Mouse (Mus musculus): ENCODE measurements around the gene Uba7.

Uba7 gene

DNA sequence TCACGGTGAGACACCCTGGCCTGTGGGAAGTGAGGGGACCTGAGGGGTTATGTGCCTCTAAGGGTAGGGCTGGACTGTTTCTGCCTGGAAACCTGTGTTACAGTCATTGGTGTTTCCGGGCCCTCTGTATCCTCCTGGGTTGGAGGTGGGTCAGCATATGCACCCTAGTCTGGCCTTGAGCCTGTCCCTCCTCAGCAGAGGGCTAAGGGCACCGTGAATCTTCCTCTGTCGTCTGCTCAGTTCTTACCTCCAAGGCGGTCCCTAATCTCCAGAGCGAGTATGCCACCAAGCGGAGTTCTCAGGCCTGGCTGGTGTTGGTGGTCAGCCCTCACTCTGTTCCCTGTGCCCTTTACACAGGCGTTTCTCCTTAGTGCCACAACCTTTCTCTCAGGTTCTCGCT lies 12.4 kb upstream of the Uba7 start:
- no peak for DNase-seq

DNA sequence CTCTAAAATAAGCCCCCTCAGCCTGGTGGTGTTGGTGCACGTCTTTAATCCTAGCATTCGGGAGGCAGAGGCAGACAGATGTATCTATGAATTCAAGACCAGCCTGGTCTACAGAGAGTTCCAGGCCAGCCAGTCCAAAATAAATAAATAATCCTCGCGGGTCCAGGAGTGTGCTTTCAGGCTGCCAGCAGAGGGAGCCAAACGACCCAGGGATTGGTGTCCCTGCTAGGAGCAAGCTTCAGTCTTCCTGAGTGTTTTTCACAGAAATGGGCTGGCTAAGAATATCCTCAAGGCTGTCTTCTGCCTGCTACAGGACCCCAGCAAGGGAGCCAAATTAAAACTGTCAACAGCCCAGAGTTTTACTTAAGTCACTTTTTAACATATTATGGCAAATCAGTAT lies 11.6 kb upstream of the Uba7 start:
- peak; percentile 89 for DNase-seq

DNA sequence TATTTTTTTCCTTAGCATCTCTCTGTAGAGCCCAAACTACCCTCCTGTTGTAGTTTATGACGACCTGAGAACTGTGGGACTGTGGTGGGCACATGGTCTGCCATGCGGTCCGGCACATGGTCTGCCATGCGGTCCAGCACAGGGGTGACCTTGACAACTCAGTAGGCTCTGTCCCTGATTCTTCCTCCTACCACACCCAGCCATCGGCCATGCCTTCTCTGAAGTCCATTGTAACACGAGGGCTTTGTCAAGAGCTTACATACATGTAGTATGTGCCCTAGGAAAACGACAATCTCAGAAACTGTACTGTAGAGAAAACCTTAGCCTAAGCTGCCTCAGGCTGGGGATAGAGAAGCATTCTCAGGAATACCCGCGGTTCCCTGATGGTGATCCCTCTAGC lies 10.6 kb upstream of the Uba7 start:
- no peak for DNase-seq

DNA sequence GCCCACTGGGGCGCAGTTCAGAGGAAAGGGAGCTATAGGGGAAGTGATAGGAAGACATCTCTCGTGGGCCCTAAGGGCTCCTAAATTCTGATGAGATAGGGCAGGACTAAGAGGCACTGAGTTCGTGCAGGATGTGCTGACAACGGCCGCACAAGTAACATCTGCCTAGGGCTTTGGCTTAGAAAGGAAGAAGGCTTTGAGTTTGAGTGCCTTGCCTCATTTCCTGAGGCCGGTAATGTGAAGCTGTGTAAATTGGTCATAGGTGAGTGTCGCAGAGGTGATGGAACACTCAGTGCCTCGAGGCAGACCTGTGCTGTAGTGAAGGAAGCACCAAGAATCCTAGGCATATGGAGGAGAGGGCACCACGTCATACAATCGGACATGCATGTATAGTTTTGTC lies 8.6 kb upstream of the Uba7 start:
- no peak for DNase-seq

DNA sequence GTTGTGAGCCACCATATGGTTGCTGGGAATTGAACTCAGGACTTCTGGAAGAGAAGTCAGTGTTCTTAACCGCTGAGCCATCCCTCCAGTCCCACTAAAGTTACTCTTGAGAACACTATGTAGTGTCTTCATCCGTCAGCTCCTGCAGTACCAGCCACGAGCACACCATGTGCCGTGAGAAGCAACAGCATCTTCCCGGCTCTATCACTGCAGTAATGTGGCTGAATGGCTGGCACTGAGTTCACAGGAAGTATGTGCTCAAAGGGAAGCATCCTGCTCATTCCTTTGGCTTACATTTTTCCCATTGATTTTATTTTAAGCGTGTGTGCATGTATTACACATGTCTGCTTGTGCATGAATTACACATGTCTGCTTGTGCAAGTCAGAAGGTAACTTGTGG lies 7.9 kb upstream of the Uba7 start:
- DNase-seq, result no peak

DNA sequence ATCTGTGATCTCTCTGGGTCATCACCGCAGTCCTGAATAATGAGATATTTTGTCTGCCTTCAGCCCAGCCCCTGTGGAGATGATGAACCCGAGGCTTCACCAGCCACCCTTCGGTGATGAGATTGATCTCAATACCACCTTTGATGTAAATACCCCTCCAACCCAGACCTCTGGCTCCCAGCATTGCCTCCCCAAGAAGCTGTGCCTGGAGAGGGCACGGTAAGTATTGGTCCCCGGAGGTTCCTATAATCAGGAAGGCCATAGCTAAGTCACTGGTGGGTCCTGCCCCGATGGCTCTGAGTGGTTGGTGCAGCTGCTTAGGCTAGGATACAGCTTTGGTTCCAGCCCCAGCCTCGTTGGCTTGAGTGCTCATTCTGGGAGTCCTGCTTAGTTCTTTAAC lies 6.8 kb upstream of the Uba7 start:
- DNase-seq, result no peak

- no peak for DNase-seq
Observed at GRCm38 (mm10) chr9:107970311-107970710, 5.0 kb upstream of the Uba7 start.

- no peak for DNase-seq
Observed at GRCm38 (mm10) chr9:107971690-107972541, 3.4 kb upstream of the Uba7 start.

- DNase-seq, result no peak
Observed at GRCm38 (mm10) chr9:107974491-107975171, 674 bp upstream of the Uba7 start.

- DNase-seq, result no peak
Observed at GRCm38 (mm10) chr9:107978815-107979214, 3.5 kb downstream of the Uba7 start.

DNA sequence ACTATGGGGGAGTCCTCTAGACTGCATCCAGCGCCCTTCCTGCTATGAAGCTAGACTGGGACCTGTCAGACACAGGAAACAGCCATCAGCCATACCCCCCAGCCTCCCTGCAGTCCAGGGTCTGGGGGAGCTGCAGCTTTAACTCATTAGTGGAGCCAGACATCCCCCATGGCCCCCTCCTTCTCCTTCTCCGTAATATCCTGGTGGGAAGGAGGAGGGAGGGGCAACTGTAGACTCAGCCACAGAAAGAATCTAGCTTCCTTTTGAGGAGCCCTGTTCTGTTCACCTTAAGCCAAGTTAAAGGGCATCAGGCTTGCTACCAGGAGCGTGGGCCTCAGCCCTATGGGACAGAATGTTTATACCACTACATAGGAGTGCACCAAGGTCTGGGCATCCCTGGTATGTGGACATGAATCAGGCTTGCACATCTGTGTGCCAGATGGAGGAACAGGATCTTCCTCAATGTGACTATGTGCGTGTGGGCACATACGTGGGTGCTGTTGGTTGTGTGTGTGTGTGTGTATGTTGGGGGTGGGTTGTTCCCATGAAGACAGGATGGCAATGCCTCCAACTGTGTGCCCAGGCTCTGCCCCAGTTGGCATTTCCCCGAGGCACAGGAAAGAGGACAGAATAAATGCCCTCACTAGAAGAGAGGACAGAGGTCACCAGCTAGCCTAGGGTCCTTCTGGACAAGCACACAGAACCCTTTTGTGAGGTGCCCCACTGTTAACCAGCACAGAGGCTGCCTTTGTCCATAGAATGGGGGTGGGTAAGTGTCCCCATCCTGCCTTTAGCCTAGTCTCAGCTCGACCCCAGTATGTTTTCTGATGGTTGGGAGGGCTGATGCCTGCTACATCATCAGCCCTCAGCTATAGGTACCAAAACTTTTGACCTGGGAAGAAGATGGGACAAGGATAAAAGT lies 6.6 kb downstream of the Uba7 start:
- DNase-seq, result no peak

DNA sequence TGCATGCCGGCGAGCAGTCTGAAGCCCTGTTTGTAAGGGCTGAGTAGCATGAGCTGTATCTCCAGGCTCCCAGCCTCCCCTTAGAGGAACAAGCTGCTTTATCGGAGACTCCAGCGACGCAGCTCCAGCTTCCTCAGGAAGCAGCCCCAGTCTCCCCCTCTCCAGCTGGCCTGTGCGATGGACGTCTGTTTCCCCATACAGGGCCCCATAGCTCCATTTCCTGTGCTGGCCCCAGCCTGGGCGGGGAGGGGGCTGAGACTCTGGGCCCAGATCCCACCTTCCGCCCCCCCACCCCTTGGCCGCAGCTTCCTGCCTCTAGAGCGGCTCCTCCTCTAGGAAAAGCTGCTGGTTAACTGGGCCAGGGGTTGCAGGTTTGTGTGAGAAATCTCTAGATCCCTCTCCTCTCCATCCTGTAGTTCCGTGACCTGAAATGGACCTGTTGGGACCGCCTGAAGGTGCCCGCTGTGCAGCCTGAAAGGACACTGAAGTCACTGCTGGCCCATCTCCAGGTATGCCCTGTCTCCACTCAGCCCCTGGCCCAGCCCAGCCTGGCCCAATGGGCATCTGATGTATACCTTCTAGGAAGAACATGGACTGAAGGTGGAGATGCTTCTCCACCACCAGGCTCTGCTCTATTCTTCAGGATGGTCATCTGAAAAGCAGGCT lies 7.5 kb downstream of the Uba7 start, which contains the start of gene Gm20661:
Gene Gm20661 (plus strand): TSS at position 378 of the 666 bp plus-strand sequence.
- peak; percentile 51 for DNase-seq

DNA sequence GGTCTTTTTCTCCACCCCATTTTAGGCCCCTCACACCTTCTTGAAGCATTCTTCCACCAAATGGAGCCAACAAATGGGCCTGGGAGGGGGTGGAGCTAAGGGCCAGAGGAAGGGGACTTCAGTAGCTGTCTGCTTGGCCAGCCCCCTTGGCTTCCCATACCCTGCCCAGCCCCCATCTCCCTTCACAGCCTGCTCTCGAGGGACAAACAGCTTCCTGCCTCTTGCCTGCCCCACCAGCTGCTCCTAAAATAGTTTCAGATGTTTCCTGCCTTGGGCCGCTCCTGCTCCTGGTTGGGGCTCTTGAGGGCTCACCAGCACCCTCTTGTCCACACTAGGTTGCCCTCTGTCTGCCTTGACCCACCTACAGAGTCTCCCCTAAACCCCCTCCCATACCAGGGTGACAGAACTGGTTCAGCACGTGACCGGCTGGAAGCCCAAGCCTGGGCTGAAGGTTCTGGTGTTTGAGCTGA lies 8.2 kb downstream of the Uba7 start:
- DNase-seq, result peak; percentile 50

GRCm38 (mm10) chr9:107984052-107984753 lies 8.9 kb downstream of the Uba7 start:
- no peak for DNase-seq

DNA sequence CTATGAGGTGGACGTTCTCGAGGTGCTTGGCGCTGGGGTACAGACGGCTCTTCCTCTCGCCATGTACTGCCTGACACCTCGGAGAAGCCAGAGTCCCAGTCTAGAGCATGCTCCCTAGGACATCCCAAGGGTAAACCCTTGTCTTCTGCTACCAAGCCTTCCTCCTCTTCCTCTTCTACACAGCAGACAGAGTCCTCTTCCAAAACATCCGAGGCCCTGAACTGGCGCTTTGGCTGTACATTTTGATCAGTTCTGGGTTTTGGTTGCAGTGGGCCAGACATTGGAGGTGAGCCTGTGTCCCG lies 9.4 kb downstream of the Uba7 start:
- no peak for DNase-seq

DNA sequence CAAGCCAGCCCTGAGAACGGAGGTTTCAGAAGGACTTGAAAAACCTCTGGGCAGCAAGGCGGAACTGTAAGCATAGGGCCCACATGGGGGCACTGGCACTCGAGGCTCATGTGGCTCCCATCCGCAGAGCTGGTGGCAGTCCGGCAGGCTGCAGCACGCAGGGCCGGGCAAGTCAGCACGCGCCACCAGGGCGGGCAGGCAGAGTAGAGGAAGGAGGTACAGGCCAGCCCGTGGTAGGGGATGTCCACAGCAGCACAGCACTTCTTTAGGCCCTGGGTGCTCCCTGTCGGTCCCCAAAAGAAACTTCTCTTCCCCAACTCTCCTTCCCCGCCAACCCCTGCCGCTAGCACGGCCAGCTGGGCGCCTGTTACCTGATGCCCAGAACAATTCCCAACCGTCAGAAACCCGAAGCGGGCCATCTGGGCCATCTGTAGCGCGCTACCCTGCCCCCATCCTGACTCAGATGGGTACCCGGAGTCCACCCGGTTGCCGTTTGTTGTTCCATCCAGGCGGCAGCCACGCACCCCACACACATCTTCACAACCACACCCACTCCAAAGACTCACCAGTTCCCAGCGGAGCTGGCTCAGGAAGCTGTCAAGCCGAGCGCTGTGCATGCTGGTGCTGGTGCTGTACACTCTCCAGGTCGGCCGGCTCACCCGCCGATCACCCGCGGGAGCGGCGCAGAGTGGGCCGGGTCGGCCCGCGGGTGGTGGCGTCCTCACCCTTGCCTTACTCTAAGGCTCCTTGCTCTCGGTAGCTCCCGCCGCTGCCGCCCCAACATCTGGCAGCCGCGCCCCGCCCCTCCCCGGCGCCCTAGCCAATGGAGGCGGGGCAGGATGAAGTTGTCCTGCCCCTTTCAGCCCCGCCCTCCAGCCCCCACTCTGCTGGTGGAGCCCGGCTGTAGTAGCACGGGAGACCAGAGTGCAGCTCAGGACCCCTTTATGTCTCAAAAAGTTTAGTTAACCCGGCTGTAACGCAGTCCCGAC lies 10.1 kb downstream of the Uba7 start, which contains the start of gene Inka1:
Gene Inka1 (minus strand): TSS at position 749 of the 989 bp plus-strand sequence.
- DNase-seq, result peak; percentile 76

DNA sequence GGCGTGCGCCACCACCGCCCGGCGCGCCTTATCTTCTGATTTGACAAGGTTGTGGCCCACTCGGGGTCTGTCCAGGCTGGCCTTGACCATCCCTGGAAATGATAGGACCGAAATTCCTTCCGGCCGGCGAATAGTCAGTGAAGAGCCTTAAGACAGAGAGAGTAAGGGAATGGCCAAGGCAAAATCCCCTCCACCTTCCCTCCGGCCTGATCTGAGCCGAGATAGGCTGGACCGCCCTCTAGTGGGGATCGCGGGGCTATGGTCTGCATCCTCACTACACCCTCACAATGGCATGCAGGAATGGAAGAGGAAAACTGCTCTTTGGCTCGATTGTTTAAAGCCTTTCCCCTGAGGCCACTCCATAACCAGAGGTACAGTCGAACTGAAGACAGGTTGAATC lies 11.1 kb downstream of the Uba7 start:
- peak; percentile 72 for DNase-seq

DNA sequence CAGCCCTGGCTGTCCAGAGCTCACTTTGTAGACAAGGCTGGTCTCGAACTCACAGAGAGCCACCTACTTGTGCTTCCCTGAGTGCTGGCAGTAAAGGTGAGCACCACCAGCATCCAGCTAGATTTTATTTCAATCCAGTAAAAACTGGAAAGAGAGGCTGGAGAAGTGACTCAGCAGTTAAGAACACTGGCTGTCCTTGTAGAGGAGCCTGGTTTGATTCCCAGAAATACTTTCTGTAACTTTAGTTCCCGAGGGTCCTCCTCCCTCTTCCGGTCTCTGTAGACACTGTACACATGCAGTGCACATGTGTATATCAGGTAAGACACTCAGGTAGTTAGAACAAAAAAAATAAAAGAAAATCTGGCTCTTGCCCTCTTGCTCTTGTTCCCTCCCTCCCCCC lies 12.6 kb downstream of the Uba7 start:
- DNase-seq, result no peak

DNA sequence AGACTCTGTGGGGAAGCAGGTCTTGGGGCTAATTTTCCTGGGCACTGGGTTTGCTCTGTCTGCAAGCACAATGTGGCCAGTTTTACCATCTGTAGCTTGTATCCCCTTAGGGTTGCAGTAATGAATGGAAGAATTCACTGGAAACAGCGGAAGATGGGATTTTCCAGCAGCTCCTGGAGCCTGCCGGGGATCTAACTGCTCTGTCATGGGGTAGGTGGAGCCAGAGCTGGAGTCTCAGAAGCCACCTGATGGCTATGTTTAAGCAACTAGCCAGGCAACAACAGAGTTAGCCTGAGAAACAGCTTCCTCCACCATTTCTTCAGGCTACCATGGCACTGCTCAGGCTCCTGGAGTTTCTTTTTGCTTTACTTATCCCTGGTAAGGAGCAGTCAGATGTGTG lies 16.9 kb downstream of the Uba7 start, which contains the start of gene Cdhr4:
Gene Cdhr4 (plus strand): TSS at position 301 of the 400 bp plus-strand sequence.
- DNase-seq, result no peak

DNA sequence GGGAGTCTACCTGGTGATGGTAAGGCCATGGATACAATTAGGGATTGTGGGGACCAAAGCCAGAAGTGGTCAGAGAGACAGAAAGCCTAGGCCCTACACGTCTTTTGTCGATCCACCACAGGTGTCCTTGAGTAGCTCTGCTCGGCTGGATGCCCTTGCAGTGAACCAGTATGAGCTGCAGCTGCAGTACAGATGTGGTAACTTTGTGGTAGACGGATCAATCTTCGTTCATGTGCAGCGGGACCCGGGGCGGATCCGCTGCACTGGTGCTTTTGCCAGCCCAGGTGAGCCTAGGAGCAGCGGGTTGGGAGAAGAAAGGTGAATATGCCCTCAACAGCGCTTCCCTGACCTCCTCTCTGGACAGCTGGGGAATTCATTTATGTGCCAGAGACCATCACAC lies 17.7 kb downstream of the Uba7 start:
- no peak for DNase-seq

DNA sequence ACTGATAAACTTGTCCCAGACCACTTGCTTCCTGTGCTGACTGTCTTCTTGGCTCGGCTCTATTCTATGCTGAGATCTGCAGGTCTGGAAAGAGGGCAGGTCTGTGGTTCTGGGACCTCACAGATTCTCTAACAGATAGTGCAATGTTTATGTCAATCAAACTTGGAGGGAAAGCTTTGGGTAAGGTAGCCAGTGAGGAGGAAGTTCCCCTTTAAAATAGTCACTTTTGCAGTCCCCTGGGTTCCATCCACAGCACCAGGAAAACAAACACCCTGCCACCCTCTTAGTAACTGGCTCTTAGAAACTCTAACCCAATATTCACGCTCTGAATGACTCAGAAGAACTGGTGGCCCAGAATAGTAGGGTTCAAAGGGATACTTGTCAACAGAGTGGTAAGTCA lies 19.2 kb downstream of the Uba7 start:
- DNase-seq, result no peak

Measured in right cerebral cortex, postnatal 14 days (tissue).